ENCODE assay signal across 8 mouse cellular contexts in genomic region chr4:148150953-148151266, GRCm38 (mm10). TPM values are rescaled to one million over a fixed set of nuclear protein-coding genes. Genes with fewer than 3 reads are reported as not detected.
DNase-seq lines count a peak whose midpoint lies in the region; ATAC-seq and TF ChIP-seq lines count a peak whose summit lies in the region.

No protein-coding gene starts in this region.

- peak overlapping the region; percentile 81; the same call in 1 of the 2 replicates for H3K9ac ChIP-seq in heart, embryonic 15.5 days
- peak overlapping the region; percentile 77 for H3K9ac ChIP-seq in hindbrain, embryonic 11.5 days (ENCODE audit: low read depth, low read length)

- peak overlapping the region; percentile 79 for H3K4me3 ChIP-seq in heart, embryonic 15.5 days
- peak overlapping the region; percentile 78; the same call in 1 of the 2 replicates for H3K4me3 ChIP-seq in G1E (ENCODE audit: low read depth, low read length)
- H3K4me3 ChIP-seq in hindbrain, embryonic 11.5 days (ENCODE audit: low read depth, low read length), result peak overlapping the region; percentile 56; the same call in 1 of the 2 replicates
- peak overlapping the region; percentile 69 for H3K4me3 ChIP-seq in macrophage (ENCODE audit: inconsistent target)

- H3K27ac ChIP-seq in heart, embryonic 15.5 days, result peak overlapping the region; percentile 91
- H3K27ac ChIP-seq in hindbrain, embryonic 11.5 days (ENCODE audit: low read depth, low read length), result no peak overlapping the region
- H3K27ac ChIP-seq in macrophage, result peak overlapping the region; percentile 75

- peaks cover 9% of the 10 kb centered on the region; the same call in 1 of the 2 replicates for H3K4me1 ChIP-seq in heart, embryonic 15.5 days (replicated peaks)
- peaks cover 24% of the 10 kb centered on the region for H3K4me1 ChIP-seq in G1E (ENCODE audit: insufficient read depth, low read depth, low read length)
- H3K4me1 ChIP-seq in hindbrain, embryonic 11.5 days (replicated peaks; ENCODE audit: control insufficient read depth, insufficient read depth, low read length), result no peaks in the 10 kb centered on the region; the same call in 1 of the 2 replicates

- H3K36me3 ChIP-seq in heart, embryonic 15.5 days, result peaks cover 11% of the 10 kb centered on the region; the same call in 1 of the 2 replicates
- peaks cover 62% of the 10 kb centered on the region for H3K36me3 ChIP-seq in G1E (replicated peaks)
- no peaks in the 10 kb centered on the region for H3K36me3 ChIP-seq in hindbrain, embryonic 11.5 days (ENCODE audit: control insufficient read depth, insufficient read depth, low read length)
- H3K36me3 ChIP-seq in macrophage (ENCODE audit: inconsistent target), result peaks cover 35% of the 10 kb centered on the region

- no peak for DNase-seq in heart, postnatal 4 days
- no peak for DNase-seq in G1E (ENCODE audit: low spot score)
- no peak for DNase-seq in hindbrain, embryonic 11.5 days (ENCODE audit: low spot score)
- no peak for DNase-seq in urinary bladder, adult 2 months (ENCODE audit: low spot score)

- ATAC-seq in heart, embryonic 15.5 days (replicated peaks; ENCODE audit: insufficient number of reproducible peaks, insufficient read depth, low FRiP score, low read depth), result no peak
- ATAC-seq in G1E (ENCODE audit: extremely low read depth, insufficient number of reproducible peaks, low FRiP score, poor library complexity, severe bottlenecking), result no peak
- no peak for ATAC-seq in hindbrain, embryonic 11.5 days (ENCODE audit: low FRiP score)
- ATAC-seq in erythroid progenitor cell, adult 5-6 weeks (replicated peaks; ENCODE audit: low FRiP score, poor library complexity, severe bottlenecking), result no peak
- no peak for ATAC-seq in granulocyte monocyte progenitor cell, adult 5-6 weeks (replicated peaks; ENCODE audit: poor library complexity, severe bottlenecking)

- H3K79me2 ChIP-seq in macrophage (ENCODE audit: inconsistent target), result peaks cover 6% of the 10 kb centered on the region; the same call in 1 of the 2 replicates

- H3K27me3 ChIP-seq in heart, embryonic 15.5 days, result no peaks in the 10 kb centered on the region
- H3K27me3 ChIP-seq in G1E (ENCODE audit: insufficient read depth, low read length), result no peaks in the 10 kb centered on the region
- no peaks in the 10 kb centered on the region for H3K27me3 ChIP-seq in hindbrain, embryonic 11.5 days (ENCODE audit: control insufficient read depth, insufficient read depth, low read length)

- H3K9me3 ChIP-seq in heart, embryonic 15.5 days (replicated peaks), result no peaks in the 10 kb centered on the region
- H3K9me3 ChIP-seq in G1E (replicated peaks), result no peaks in the 10 kb centered on the region
- no peaks in the 10 kb centered on the region for H3K9me3 ChIP-seq in hindbrain, embryonic 11.5 days (ENCODE audit: control insufficient read depth, low read length)

- peak overlapping the region; percentile 95 for H3K4me2 ChIP-seq in heart, embryonic 15.5 days
- H3K4me2 ChIP-seq in hindbrain, embryonic 11.5 days (replicated peaks; ENCODE audit: low read depth, low read length), result peak overlapping the region; percentile 97

- TF ChIP-seq CTCF in G1E (IDR thresholded peaks at IDR 0.05; ENCODE audit: low read depth, low read length), result no peak

- 32% methylated on average over 3 of the region's 3 CpGs for WGBS in heart, embryonic 15.5 days
- 60% methylated on average over 3 of the region's 3 CpGs for WGBS in hindbrain, embryonic 11.5 days
- WGBS in macrophage (ENCODE audit: missing documents), result 32% methylated on average over 3 of the region's 3 CpGs

RNA-seq across cellular contexts. Expression of gene Fbxo6, which starts 1.0 kb away (rescaled TPM):
- 18.8 and 19.7 TPM in 2 replicates for polyA plus RNA-seq in heart, embryonic 15.5 days (2015; fragmentation: Nextera tagmentation; extraction: Ambion mirVana)
- 10 to 100 TPM; 24.7 to 26.3 TPM for total RNA-seq in heart, postnatal 4 days (2021)
- total RNA-seq in G1E (2014; fragmentation: Nextera tagmentation) (108 and 115 TPM in 2 replicates), G1E (2017) (34.1 and 39.7 TPM in 2 replicates)
- polyA plus RNA-seq in G1E (2012) (57.1 and 63.0 TPM in 2 replicates), macrophage (2018) (31.9 to 51.1 TPM (median 41.3 TPM) in 3 replicates)
- polyA plus RNA-seq in hindbrain, embryonic 11.5 days (2014; fragmentation: Nextera tagmentation; extraction: Ambion mirVana), result 14.6 and 15.5 TPM in 2 replicates
- total RNA-seq in macrophage (2018; cell fraction: chromatin; rRNA removed), result 10 to 100 TPM in 19 of 26 experiments, 1 to 10 TPM in 7; 4.7 to 21.0 (median 12.7) TPM
- 10 to 100 TPM; 37.5 to 60.3 (median 50.6) TPM for total RNA-seq in macrophage (2018; cell fraction: cytosol; rRNA removed)
- 10 to 100 TPM; 14.4 to 32.4 (median 23.2) TPM for total RNA-seq in macrophage (2018; cell fraction: nucleus; rRNA removed)
- 3.2 TPM in 1 of 2 replicates, not detected in the other for total RNA-seq in erythroid progenitor cell, adult 5-6 weeks (2015; ENCODE audit: low replicate concordance)
- total RNA-seq in erythroid progenitor cell, adult 5-6 weeks (2017; ENCODE audit: low replicate concordance), result 2.1 TPM in 1 of 2 replicates, not detected in the other
- total RNA-seq in granulocyte monocyte progenitor cell, adult 5-6 weeks (2014; fragmentation: Nextera tagmentation), result 19.1 and 33.4 TPM in 2 replicates
- total RNA-seq in granulocyte monocyte progenitor cell, adult 5-6 weeks (2017), result 5.6 and 13.8 TPM in 2 replicates
- polyA plus RNA-seq in urinary bladder, adult 2 months (2012; rRNA removed), result 66.4 and 70.1 TPM in 2 replicates

RNA-seq across cellular contexts. Expression of gene Fbxo44, which starts 9.4 kb away (rescaled TPM):
- 26.5 and 27.0 TPM in 2 replicates for polyA plus RNA-seq in heart, embryonic 15.5 days (2015; fragmentation: Nextera tagmentation; extraction: Ambion mirVana)
- total RNA-seq in heart, postnatal 4 days (2021), result 10 to 100 TPM; 18.2 to 22.7 TPM
- total RNA-seq in G1E (2014; fragmentation: Nextera tagmentation) (7.5 and 10.1 TPM in 2 replicates), G1E (2017) (5.0 and 6.6 TPM in 2 replicates)
- polyA plus RNA-seq in G1E (2012) (3.0 and 3.3 TPM in 2 replicates), macrophage (2018) (1.5 to 3.2 TPM (median 1.7 TPM) in 3 replicates)
- 82.2 and 82.5 TPM in 2 replicates for polyA plus RNA-seq in hindbrain, embryonic 11.5 days (2014; fragmentation: Nextera tagmentation; extraction: Ambion mirVana)
- 10 to 100 TPM in 1 of 26 experiments, 1 to 10 TPM in 23, not detected in 2; 1.7 to 10.3 (median 3.9) TPM for total RNA-seq in macrophage (2018; cell fraction: chromatin; rRNA removed)
- 1 to 10 TPM; 1.3 to 3.9 (median 2.1) TPM for total RNA-seq in macrophage (2018; cell fraction: cytosol; rRNA removed)
- 1 to 10 TPM; 1.1 to 6.2 (median 3.1) TPM for total RNA-seq in macrophage (2018; cell fraction: nucleus; rRNA removed)
- total RNA-seq in erythroid progenitor cell, adult 5-6 weeks (2015; ENCODE audit: low replicate concordance), result 1.1 TPM in 1 of 2 replicates, not detected in the other
- total RNA-seq in erythroid progenitor cell, adult 5-6 weeks (2017; ENCODE audit: low replicate concordance), result not detected in 2 replicates
- 2.0 and 2.8 TPM in 2 replicates for total RNA-seq in granulocyte monocyte progenitor cell, adult 5-6 weeks (2014; fragmentation: Nextera tagmentation)
- total RNA-seq in granulocyte monocyte progenitor cell, adult 5-6 weeks (2017), result 0.26 and 2.1 TPM in 2 replicates
- 18.3 and 19.0 TPM in 2 replicates for polyA plus RNA-seq in urinary bladder, adult 2 months (2012; rRNA removed)

RNA-seq across cellular contexts. Expression of gene Fbxo2, which starts 9.5 kb away (rescaled TPM):
- 0.59 and 1.5 TPM in 2 replicates for polyA plus RNA-seq in heart, embryonic 15.5 days (2015; fragmentation: Nextera tagmentation; extraction: Ambion mirVana)
- under 1 TPM in 1 of 2 experiments, not detected in 1; 0.27 TPM for total RNA-seq in heart, postnatal 4 days (2021)
- total RNA-seq in G1E (2014; fragmentation: Nextera tagmentation), result not detected in 2 replicates
- total RNA-seq in G1E (2017), result 0.49 and 0.64 TPM in 2 replicates
- 0.12 and 0.44 TPM in 2 replicates for polyA plus RNA-seq in G1E (2012)
- 3.0 and 3.2 TPM in 2 replicates for polyA plus RNA-seq in hindbrain, embryonic 11.5 days (2014; fragmentation: Nextera tagmentation; extraction: Ambion mirVana)
- not detected for total RNA-seq in macrophage (2018; cell fraction: chromatin; rRNA removed)
- total RNA-seq in macrophage (2018; cell fraction: cytosol; rRNA removed), result not detected
- total RNA-seq in macrophage (2018; cell fraction: nucleus; rRNA removed), result not detected
- not detected in 3 replicates for polyA plus RNA-seq in macrophage (2018)
- not detected in 2 replicates for total RNA-seq in erythroid progenitor cell, adult 5-6 weeks (2015; ENCODE audit: low replicate concordance)
- not detected in 2 replicates for total RNA-seq in erythroid progenitor cell, adult 5-6 weeks (2017; ENCODE audit: low replicate concordance)
- not detected in 2 replicates for total RNA-seq in granulocyte monocyte progenitor cell, adult 5-6 weeks (2014; fragmentation: Nextera tagmentation)
- total RNA-seq in granulocyte monocyte progenitor cell, adult 5-6 weeks (2017), result not detected in 2 replicates
- 3.6 and 4.6 TPM in 2 replicates for polyA plus RNA-seq in urinary bladder, adult 2 months (2012; rRNA removed)

RNA-seq across cellular contexts. Expression of gene Draxin, which starts 20.4 kb away (rescaled TPM):
- 0.15 TPM in 1 of 2 replicates, not detected in the other for polyA plus RNA-seq in heart, embryonic 15.5 days (2015; fragmentation: Nextera tagmentation; extraction: Ambion mirVana)
- total RNA-seq in heart, postnatal 4 days (2021), result not detected
- total RNA-seq in G1E (2014; fragmentation: Nextera tagmentation), result not detected in 2 replicates
- under 0.01 and 0.16 TPM in 2 replicates for total RNA-seq in G1E (2017)
- not detected in 2 replicates for polyA plus RNA-seq in G1E (2012)
- 12.8 and 13.8 TPM in 2 replicates for polyA plus RNA-seq in hindbrain, embryonic 11.5 days (2014; fragmentation: Nextera tagmentation; extraction: Ambion mirVana)
- not detected for total RNA-seq in macrophage (2018; cell fraction: chromatin; rRNA removed)
- under 1 TPM in 2 of 26 experiments, not detected in 24; 0.03 to 0.04 TPM for total RNA-seq in macrophage (2018; cell fraction: cytosol; rRNA removed)
- total RNA-seq in macrophage (2018; cell fraction: nucleus; rRNA removed), result not detected
- polyA plus RNA-seq in macrophage (2018), result not detected in 3 replicates
- total RNA-seq in erythroid progenitor cell, adult 5-6 weeks (2015; ENCODE audit: low replicate concordance), result 0.42 TPM in 1 of 2 replicates, not detected in the other
- not detected in 2 replicates for total RNA-seq in erythroid progenitor cell, adult 5-6 weeks (2017; ENCODE audit: low replicate concordance)
- not detected in 2 replicates for total RNA-seq in granulocyte monocyte progenitor cell, adult 5-6 weeks (2014; fragmentation: Nextera tagmentation)
- total RNA-seq in granulocyte monocyte progenitor cell, adult 5-6 weeks (2017), result 0.05 TPM in 1 of 2 replicates, not detected in the other
- polyA plus RNA-seq in urinary bladder, adult 2 months (2012; rRNA removed), result 0.01 and 0.04 TPM in 2 replicates

RNA-seq across cellular contexts. Expression of gene Mad2l2, which starts 20.7 kb away (rescaled TPM):
- 30.9 and 35.4 TPM in 2 replicates for polyA plus RNA-seq in heart, embryonic 15.5 days (2015; fragmentation: Nextera tagmentation; extraction: Ambion mirVana)
- 10 to 100 TPM; 17.9 to 19.9 TPM for total RNA-seq in heart, postnatal 4 days (2021)
- total RNA-seq in G1E (2014; fragmentation: Nextera tagmentation) (25.1 and 40.0 TPM in 2 replicates), G1E (2017) (9.4 and 14.9 TPM in 2 replicates)
- polyA plus RNA-seq in G1E (2012) (23.8 and 24.6 TPM in 2 replicates), macrophage (2018) (7.8 to 13.8 TPM (median 12.4 TPM) in 3 replicates)
- 82.5 and 88.2 TPM in 2 replicates for polyA plus RNA-seq in hindbrain, embryonic 11.5 days (2014; fragmentation: Nextera tagmentation; extraction: Ambion mirVana)
- 10 to 100 TPM in 5 of 26 experiments, 1 to 10 TPM in 19, not detected in 2; 1.1 to 15.2 (median 5.4) TPM for total RNA-seq in macrophage (2018; cell fraction: chromatin; rRNA removed)
- total RNA-seq in macrophage (2018; cell fraction: cytosol; rRNA removed), result 10 to 100 TPM in 10 of 26 experiments, 1 to 10 TPM in 16; 6.5 to 13.0 (median 9.6) TPM
- total RNA-seq in macrophage (2018; cell fraction: nucleus; rRNA removed), result 10 to 100 TPM in 4 of 26 experiments, 1 to 10 TPM in 22; 1.9 to 18.9 (median 5.7) TPM
- 11.5 and 20.5 TPM in 2 replicates for total RNA-seq in erythroid progenitor cell, adult 5-6 weeks (2015; ENCODE audit: low replicate concordance)
- total RNA-seq in erythroid progenitor cell, adult 5-6 weeks (2017; ENCODE audit: low replicate concordance), result 0.30 and 5.5 TPM in 2 replicates
- 27.7 and 36.6 TPM in 2 replicates for total RNA-seq in granulocyte monocyte progenitor cell, adult 5-6 weeks (2014; fragmentation: Nextera tagmentation)
- 4.3 and 10.0 TPM in 2 replicates for total RNA-seq in granulocyte monocyte progenitor cell, adult 5-6 weeks (2017)
- polyA plus RNA-seq in urinary bladder, adult 2 months (2012; rRNA removed), result 25.3 and 28.7 TPM in 2 replicates
